Mouse (Mus musculus): ENCODE results near the gene Gal3st2c.
A peak's percentile ranks its signal among the peaks of the same experiment; 100 is the strongest.
"Not testable (repeated sequence)": the region's sequence is repeated elsewhere in the genome, so short reads cannot be mapped to it uniquely, and the experiment has no call there.

Gal3st2c gene

GRCm38 (mm10) chr1:94046544-94046943, 56.2 kb downstream of the Gal3st2c start:
- DNase-seq (ENCODE audit: low read depth) = no peak

GRCm38 (mm10) chr1:94051104-94051503, 60.8 kb downstream of the Gal3st2c start:
- no peak for DNase-seq (ENCODE audit: low read depth)

GRCm38 (mm10) chr1:94052373-94052772, 62.1 kb downstream of the Gal3st2c start, which contains the start of gene Pdcd1:
TSS of gene Pdcd1 (minus strand) at chr1:94052553.
- DNase-seq (ENCODE audit: low read depth) = no peak

GRCm38 (mm10) chr1:94053530-94054216, 63.4 kb downstream of the Gal3st2c start:
- DNase-seq (ENCODE audit: low read depth) = peak; percentile 39

- DNase-seq (ENCODE audit: low read depth) = no peak
Measured at GRCm38 (mm10) chr1:94054481-94054880, 64.2 kb downstream of the Gal3st2c start.

- no peak for DNase-seq (ENCODE audit: low read depth)
Measured at GRCm38 (mm10) chr1:94055966-94056365, 65.7 kb downstream of the Gal3st2c start.

GRCm38 (mm10) chr1:94057401-94057800, 67.1 kb downstream of the Gal3st2c start:
- no peak for DNase-seq (ENCODE audit: low read depth)

GRCm38 (mm10) chr1:94058281-94058680, 68.0 kb downstream of the Gal3st2c start:
- not testable (repeated sequence) for DNase-seq (ENCODE audit: low read depth)
